Mouse (Mus musculus) hindbrain, embryonic 11.5 days (tissue): Measurements from ENCODE around the gene Gper1. TPM values are rescaled to one million over a fixed set of nuclear protein-coding genes. Genes with fewer than 3 reads are reported as not detected.
"Not testable (repeated sequence)": the region's sequence is repeated elsewhere in the genome, so short reads cannot be mapped to it uniquely, and the experiment has no call there.

Experiments
- ATAC-seq: fragments of 200-750 bp; cut with Nextera tagmentation; 2 replicates; pipeline ENCODE4 v1.8.0; 2017; ENCODE audit warnings: mild to moderate bottlenecking, moderate TSS enrichment, moderate library complexity; ENCODE audit not compliant: low FRiP score
- DNase-seq: peaks from one replicate; pipeline ENCODE4 v3.0.0-alpha.2; 2015; ENCODE audit warnings: low spot score
- H3K27ac ChIP-seq: fragments of 300-500 bp; sonication (generic); 2 replicates; pipeline ENCODE4 v1.5.1; 2014; ENCODE audit warnings: mild to moderate bottlenecking, low read depth, low read length
- H3K27me3 ChIP-seq: fragments of 300-500 bp; sonication (generic); 2 replicates; pipeline ENCODE4 v1.6.1; 2014; ENCODE audit warnings: mild to moderate bottlenecking, low read length, moderate library complexity, mixed read lengths; ENCODE audit not compliant: control insufficient read depth, insufficient read depth
- H3K36me3 ChIP-seq: fragments of 300-500 bp; sonication (generic); 2 replicates; pipeline ENCODE4 v1.6.1; 2014; ENCODE audit warnings: mild to moderate bottlenecking, low read length, moderate library complexity, mixed read lengths; ENCODE audit not compliant: control insufficient read depth, insufficient read depth
- H3K4me1 ChIP-seq: fragments of 300-500 bp; sonication (generic); replicated peaks from 2 replicates; pipeline ENCODE4 v1.6.1; 2014; ENCODE audit warnings: low read length, mixed read lengths; ENCODE audit not compliant: control insufficient read depth, insufficient read depth
- H3K4me2 ChIP-seq: fragments of 300-500 bp; sonication (generic); replicated peaks from 2 replicates; pipeline ENCODE4 v1.6.1; 2014; ENCODE audit warnings: mild to moderate bottlenecking, low read depth, low read length
- H3K4me3 ChIP-seq: fragments of 300-500 bp; sonication (generic); 2 replicates; pipeline ENCODE4 v1.5.1; 2014; ENCODE audit warnings: low read depth, low read length
- H3K9ac ChIP-seq: fragments of 300-500 bp; sonication (generic); 2 replicates; pipeline ENCODE4 v1.6.1; 2014; ENCODE audit warnings: low read depth, low read length
- H3K9me3 ChIP-seq: fragments of 300-500 bp; sonication (generic); 2 replicates; pipeline ENCODE4 v1.6.1; 2016; ENCODE audit warnings: low read length; ENCODE audit not compliant: control insufficient read depth
- WGBS: fragments of 180-500 bp; shearing (Covaris S2); extraction: QIAGEN DNeasy Blood & Tissue Kit; methylation state at CpG from one replicate; pipeline ENCODE4 v1.1.7; 2014; 5-methylcytosine and 5-hydroxymethylcytosine counted together
- polyA plus RNA-seq: library from polyadenylated mRNA; unstranded; fragments of >200 nt; fragmentation: Nextera tagmentation; extraction: Ambion mirVana; gene quantifications from 2 replicates; pipeline ENCODE4 v1.2.1, GENCODE M21; 2014

The Gper1 gene
- polyA plus RNA-seq, 1 experiment from 2014 or later: 2.0 TPM

DNA sequence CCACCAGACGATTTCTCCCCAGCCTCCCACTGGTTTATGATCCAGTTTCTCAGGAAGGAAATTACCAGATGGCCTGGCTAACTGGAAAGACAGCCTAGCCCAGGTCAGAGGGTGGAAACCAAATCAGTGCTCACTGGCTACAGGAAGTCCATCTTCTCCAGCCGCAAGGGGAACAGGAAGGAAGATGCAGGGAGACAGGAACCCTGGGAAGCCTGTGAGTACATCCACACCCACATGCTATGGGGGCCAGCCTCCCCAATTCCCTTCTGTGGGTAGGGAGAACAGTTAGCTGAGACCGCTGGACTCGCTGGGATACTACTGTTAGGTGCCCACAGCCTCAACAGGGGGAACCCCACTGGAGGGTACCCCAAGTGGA is 34.8 kb upstream of the Gper1 start:
- WGBS: 87% methylated on average over 4 of the region's 4 CpGs
- Histone ChIP-seq H3K36me3 (no peaks in the 10 kb centered on the region), H3K4me1 (0 out of 2 replicates have a peak, but pooled peaks cover 3% of the 10 kb centered on the region), H3K4me3 (no peak overlapping the region), H3K27me3 (no peaks in the 10 kb centered on the region; the same call in 1 of the 2 replicates), H3K9me3 (no peaks in the 10 kb centered on the region), H3K9ac (no peak overlapping the region), H3K27ac (peak overlapping the region; percentile 17; the same call in 1 of the 2 replicates), H3K4me2 (no peak overlapping the region)
- no peak for ATAC-seq
- DNase-seq: no peak

DNA sequence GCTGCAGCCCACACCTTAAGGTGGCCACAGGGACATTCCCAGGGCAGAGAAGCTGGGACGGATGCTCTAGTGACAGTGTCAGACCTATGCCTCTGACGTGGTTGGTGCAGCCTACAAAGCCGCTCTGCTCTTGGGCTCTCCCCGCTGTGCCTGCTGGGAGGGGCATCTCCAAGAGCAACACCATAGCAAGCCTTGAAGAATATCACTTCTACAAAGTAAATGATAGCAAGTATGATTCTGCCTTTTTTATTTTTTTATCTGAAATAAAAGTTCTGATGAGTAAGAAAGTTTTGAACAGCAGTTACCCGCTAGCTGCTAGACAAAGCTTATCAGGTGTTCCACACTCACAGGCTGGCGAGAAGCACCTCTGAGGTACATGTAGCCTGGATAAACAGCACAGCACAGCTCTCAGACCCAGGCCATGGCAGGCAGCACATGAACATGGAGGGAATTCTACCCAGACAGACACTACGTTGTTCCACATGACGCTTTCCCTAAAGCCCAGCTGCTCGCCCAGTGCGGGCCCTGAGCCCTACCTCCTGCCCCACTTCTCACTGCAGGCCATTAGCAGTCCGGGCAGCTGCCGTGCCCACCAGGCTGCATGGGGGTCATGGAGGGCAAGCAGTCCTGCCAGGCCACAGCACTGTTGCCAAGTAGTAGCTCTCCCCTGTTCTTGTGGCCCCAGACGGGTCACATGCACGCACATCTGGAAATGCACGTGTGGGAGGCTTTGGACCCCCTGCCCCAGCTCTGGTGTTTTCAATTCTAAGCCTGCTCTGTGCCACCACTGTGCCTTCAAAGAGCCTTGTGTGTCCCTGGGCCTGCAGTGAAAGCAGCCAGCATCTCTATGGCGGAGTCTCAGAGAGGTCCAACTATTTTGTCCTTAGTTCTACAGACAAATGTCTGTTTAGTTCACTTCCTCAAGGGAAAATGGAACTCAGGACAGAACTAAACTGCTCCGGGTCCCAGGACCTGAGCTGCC is 34.0 kb upstream of the Gper1 start:
- H3K4me3 ChIP-seq: no peak overlapping the region
- H3K4me2 ChIP-seq: no peak overlapping the region
- H3K36me3 ChIP-seq: no peaks in the 10 kb centered on the region
- no peak for ATAC-seq
- H3K9me3 ChIP-seq: no peaks in the 10 kb centered on the region
- WGBS: 70% methylated on average over 17 of the region's 17 CpGs
- no peaks in the 10 kb centered on the region; the same call in 1 of the 2 replicates for H3K27me3 ChIP-seq
- 0 out of 2 replicates have a peak, but pooled peaks cover 3% of the 10 kb centered on the region for H3K4me1 ChIP-seq
- H3K27ac ChIP-seq: peak overlapping the region; percentile 30
- H3K9ac ChIP-seq: no peak overlapping the region
- DNase-seq: no peak

DNA sequence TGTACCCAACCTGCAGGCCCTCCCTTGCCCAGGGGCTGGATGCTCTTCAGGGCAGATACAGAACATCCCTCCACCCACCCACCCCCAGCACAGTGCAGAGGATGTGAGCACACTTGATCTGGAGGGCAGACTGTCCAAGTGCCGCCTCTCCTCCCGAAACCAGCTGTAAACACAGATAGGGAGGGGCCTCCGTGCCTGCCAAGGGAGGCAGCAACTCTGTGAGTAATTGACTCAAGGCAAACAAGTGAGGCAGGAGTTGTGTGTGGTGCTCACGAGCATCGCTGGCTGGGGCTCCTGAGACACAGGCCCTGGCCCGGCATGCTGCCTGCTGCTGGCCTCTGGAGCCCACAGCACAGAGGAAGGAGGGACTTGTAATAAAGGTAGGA is 33.3 kb upstream of the Gper1 start:
- no peak overlapping the region for H3K4me2 ChIP-seq
- DNase-seq (no peak), ATAC-seq (no peak)
- H3K4me1 ChIP-seq: 0 out of 2 replicates have a peak, but pooled peaks cover 3% of the 10 kb centered on the region
- no peaks in the 10 kb centered on the region for H3K9me3 ChIP-seq
- H3K4me3 ChIP-seq: no peak overlapping the region
- no peaks in the 10 kb centered on the region; the same call in 1 of the 2 replicates for H3K27me3 ChIP-seq
- 46% methylated on average over 6 of the region's 6 CpGs for WGBS
- H3K9ac ChIP-seq: no peak overlapping the region; the same call in 1 of the 2 replicates
- H3K36me3 ChIP-seq: no peaks in the 10 kb centered on the region
- H3K27ac ChIP-seq: peak overlapping the region; percentile 30; the same call in 1 of the 2 replicates

DNA sequence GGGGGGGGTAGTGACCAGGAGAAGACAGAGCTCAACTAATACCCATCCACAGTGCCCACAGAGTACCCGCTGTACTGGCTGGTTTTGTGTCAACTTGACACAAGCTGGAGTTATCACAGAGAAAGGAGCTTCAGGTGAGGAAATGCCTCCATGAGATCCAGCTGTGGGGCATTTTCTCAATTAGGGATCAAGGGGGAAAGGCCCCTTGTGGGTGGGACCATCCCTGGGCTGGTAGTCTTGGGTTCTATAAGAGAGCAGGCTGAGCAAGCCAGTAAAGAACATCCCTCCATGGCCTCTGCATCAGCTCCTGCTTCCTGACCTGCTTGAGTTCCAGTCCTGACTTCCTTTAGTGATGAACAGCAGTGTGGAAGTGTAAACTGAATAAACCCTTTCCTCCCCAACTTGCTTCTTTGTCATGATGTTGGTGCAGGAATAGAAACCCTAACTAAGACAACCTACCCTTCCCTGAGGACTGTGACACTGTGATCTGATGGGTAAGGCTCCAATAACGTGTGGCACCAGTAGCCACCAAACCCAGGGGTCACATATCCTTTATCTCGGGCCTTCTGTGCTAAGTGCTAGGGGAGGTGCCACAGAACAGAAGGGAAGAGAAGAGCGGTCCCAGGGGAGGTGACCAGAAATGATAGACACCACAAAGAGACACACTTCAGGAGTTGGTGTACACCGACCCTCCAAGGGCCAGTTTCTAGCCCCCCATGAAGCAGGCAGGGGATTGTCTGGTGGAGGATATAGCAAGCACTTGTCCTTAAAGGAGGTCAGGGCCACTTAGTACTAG is 32.4 kb upstream of the Gper1 start:
- H3K4me1 ChIP-seq, H3K27ac ChIP-seq, DNase-seq, H3K9ac ChIP-seq, H3K27me3 ChIP-seq, H3K4me2 ChIP-seq, ATAC-seq, H3K9me3 ChIP-seq, H3K36me3 ChIP-seq, H3K4me3 ChIP-seq: not testable (repeated sequence)
- WGBS: 81% methylated on average over 5 of the region's 5 CpGs

DNA sequence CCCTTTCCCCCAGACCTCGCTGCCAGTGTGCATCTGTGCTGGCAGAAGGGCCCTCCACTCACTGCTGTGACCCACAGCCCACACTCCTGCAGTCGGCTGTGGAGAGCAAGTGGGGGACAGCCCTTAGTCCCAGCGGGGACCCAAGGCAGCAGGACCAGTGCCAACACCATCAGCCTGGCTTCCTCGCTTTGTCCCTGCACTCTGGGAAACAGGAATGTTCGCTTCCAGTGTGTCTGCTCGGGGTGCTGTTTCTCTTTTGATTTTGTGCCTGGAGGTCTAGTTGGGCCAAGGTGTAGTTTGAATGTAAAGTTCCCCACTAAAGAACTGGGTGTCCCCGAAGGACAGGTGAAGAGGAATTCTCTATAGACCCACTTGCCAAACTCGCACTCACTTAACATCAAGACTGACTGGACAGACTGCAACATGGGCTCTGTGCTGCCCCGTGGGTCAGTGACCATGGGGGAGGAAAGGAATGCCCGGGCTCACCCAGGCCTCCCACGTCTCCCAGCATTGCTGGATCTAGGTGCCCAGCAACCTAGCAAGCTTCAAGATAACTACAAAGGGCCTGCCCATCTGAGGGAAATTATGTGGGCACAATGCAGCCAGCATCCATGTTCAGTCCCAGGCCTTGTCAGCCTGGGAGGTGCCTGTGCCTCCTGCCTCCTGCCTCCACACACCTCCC is 31.5 kb upstream of the Gper1 start:
- no peaks in the 10 kb centered on the region for H3K9me3 ChIP-seq
- H3K4me3 ChIP-seq: no peak overlapping the region
- DNase-seq: no peak
- no peak overlapping the region for H3K4me2 ChIP-seq
- no peak overlapping the region for H3K27ac ChIP-seq
- ATAC-seq: no peak
- no peaks in the 10 kb centered on the region for H3K36me3 ChIP-seq
- no peaks in the 10 kb centered on the region; the same call in 1 of the 2 replicates for H3K27me3 ChIP-seq
- 82% methylated on average over 11 of the region's 11 CpGs for WGBS
- no peak overlapping the region for H3K9ac ChIP-seq
- 0 out of 2 replicates have a peak, but pooled peaks cover 3% of the 10 kb centered on the region for H3K4me1 ChIP-seq

DNA sequence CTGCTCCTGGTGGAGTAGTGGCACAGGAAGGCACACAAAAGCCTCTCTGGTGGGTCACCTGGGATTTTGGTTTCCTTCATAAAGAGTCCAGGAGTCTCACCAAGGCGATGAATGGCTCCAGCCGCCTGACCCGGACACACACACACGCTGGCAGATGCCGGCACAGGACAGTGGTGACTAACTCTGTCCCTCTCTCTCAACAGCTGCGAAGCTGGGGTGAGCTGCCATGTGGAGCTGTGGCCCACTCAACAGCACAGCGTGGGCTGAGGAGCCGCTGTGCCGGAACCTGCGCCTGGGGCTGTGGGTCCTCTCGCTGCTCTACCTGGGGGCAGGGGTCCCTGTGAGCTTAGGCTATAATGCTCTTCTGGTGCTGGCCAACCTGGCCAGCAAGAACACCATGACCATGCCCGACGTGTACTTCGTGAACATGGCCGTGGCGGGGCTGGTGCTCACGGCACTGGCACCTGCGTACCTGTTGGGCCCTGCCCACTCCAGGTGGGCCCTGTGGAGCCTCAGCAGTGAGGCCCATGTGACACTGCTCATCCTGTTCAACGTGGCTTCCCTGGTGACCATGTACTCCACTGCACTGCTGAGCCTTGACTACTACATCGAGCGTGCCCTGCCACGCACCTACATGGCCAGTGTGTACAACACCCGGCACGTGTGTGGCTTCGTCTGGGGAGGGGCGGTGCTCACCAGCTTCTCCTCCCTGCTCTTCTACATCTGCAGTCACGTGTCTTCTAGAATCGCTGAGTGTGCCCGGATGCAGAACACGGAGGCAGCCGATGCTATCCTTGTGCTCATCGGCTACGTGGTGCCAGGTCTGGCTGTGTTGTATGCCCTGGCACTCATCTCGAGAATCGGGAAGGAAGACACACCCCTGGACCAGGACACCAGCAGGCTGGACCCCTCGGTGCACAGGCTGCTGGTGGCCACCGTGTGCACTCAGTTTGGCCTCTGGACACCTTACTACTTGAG is 30.4 kb upstream of the Gper1 start:
- Histone ChIP-seq H3K9ac (no peak overlapping the region), H3K27me3 (no peaks in the 10 kb centered on the region; the same call in 1 of the 2 replicates), H3K36me3 (no peaks in the 10 kb centered on the region), H3K4me1 (0 out of 2 replicates have a peak, but pooled peaks cover 3% of the 10 kb centered on the region), H3K9me3 (no peaks in the 10 kb centered on the region), H3K4me3 (no peak overlapping the region), H3K27ac (no peak overlapping the region), H3K4me2 (no peak overlapping the region)
- ATAC-seq (no peak), DNase-seq (no peak)
- WGBS: 94% methylated on average over 37 of the region's 37 CpGs

DNA sequence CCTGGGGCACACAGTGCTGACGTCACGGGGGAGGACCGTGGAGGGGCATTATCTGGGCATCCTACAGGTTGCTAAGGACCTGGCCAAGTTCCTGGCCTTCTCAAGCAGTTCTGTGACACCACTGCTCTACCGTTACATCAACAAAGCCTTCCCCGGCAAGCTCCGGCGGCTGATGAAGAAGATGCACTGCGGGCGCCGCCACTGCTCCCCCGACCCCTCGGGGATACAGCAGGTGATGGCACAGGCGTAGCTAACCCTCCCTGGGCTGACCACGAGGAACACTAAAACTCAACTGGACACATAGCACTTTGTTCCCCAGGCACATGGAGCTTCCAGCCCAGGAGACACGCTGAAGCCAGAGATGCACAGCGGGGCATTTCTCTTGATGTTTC is 29.8 kb upstream of the Gper1 start:
- 0 out of 2 replicates have a peak, but pooled peaks cover 3% of the 10 kb centered on the region for H3K4me1 ChIP-seq
- H3K4me2 ChIP-seq: no peak overlapping the region
- WGBS: 88% methylated on average over 16 of the region's 16 CpGs
- H3K36me3 ChIP-seq: no peaks in the 10 kb centered on the region
- ATAC-seq (no peak), DNase-seq (no peak)
- no peak overlapping the region for H3K4me3 ChIP-seq
- H3K27ac ChIP-seq: no peak overlapping the region
- no peaks in the 10 kb centered on the region for H3K9me3 ChIP-seq
- H3K9ac ChIP-seq: no peak overlapping the region
- H3K27me3 ChIP-seq: no peaks in the 10 kb centered on the region; the same call in 1 of the 2 replicates
